Mouse (Mus musculus) stomach, embryonic 15.5 days (tissue): ENCODE data around the gene Ube2q2. TPM values are rescaled to one million over a fixed set of nuclear protein-coding genes. Genes with fewer than 3 reads are reported as not detected.

Source experiments
- polyA plus RNA-seq: library from polyadenylated mRNA; unstranded; fragments of >200 nt; fragmentation: Nextera tagmentation; extraction: Ambion mirVana; gene quantifications from 2 replicates; pipeline ENCODE4 v1.2.1, GENCODE M21; 2015

Ube2q2 gene
- polyA plus RNA-seq, 1 experiment from 2014 or later = 31.1 TPM

Other genes with a start within 250 kb of the Ube2q2 start
- 3.7 and 3.8 TPM in 2 replicates for gene Hykk, start 231.6 kb upstream of the Ube2q2 start, polyA plus RNA-seq
- 286 and 294 TPM in 2 replicates for gene Psma4, start 198.1 kb upstream of the Ube2q2 start, polyA plus RNA-seq
- 0.48 and 0.77 TPM in 2 replicates for gene AY074887, start 197.9 kb upstream of the Ube2q2 start, polyA plus RNA-seq
- gene Chrna5, start 168.0 kb upstream of the Ube2q2 start, polyA plus RNA-seq = 2.7 and 3.0 TPM in 2 replicates
- gene Chrna3, start 122.3 kb upstream of the Ube2q2 start, polyA plus RNA-seq = 7.9 and 8.2 TPM in 2 replicates
- gene Chrnb4, start 100.1 kb upstream of the Ube2q2 start, polyA plus RNA-seq = 3.4 and 3.5 TPM in 2 replicates
- gene Fbxo22, start 60.1 kb downstream of the Ube2q2 start, polyA plus RNA-seq = 49.2 and 60.8 TPM in 2 replicates
- gene Nrg4, start 178.0 kb downstream of the Ube2q2 start, polyA plus RNA-seq = 1.1 TPM in 2 replicates
- gene Tmem266, start 178.1 kb downstream of the Ube2q2 start, polyA plus RNA-seq = 1.3 and 1.9 TPM in 2 replicates